Mouse (Mus musculus) cerebellum, postnatal 25 days (tissue): Measurements from ENCODE around the gene Galr2.
A peak's percentile ranks its signal among the peaks of the same experiment; 100 is the strongest.
"Not testable (repeated sequence)": the region's sequence is repeated elsewhere in the genome, so short reads cannot be mapped to it uniquely, and the experiment has no call there.

Experiments used
- DNase-seq, 2 experiments: peaks; one replicate each; pipeline ENCODE4 v3.0.0; 2021; ENCODE audit warnings: mixed read lengths in 2 of 2

The Galr2 gene

DNA sequence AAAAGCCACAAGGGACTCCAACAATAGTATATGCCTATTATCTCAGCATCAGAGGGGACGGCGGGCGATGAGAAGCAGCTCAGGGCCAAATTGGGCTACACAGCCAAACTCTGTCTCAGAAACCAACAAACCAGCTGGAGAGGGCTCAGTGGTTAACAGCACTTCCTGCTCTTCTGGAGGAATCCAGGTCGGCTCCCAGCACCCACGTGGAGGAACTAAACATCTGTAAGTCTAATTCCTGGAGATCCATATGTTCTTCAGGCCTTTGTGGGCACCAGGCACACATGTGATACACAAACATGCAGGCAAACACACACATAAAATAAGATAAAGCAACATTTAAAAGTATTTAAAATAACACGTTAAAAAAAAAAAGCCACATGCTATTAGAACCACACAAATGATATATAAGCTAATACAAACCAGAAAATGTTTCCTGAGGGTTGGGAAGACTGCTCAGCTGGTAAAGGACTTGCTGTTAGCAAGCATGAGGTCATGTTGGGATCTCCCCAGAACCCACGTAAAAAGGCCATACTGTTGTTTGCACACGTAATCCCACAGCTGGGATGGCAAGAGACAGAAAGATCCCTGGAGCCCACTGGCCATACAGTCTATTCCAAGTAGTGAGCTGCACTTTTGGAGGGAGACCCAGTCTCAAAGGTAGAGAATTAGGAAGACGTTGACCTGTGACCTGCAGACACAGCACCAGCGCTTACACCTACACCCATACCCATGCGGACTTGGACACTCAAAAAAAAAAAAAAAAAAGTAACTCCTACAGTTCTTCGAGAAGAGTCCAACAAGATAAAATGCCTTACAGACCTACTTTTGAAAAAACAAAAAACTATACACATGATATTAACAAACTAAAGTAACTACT lies 7.9 kb upstream of the Galr2 start:
- DNase-seq, result no peak

DNA sequence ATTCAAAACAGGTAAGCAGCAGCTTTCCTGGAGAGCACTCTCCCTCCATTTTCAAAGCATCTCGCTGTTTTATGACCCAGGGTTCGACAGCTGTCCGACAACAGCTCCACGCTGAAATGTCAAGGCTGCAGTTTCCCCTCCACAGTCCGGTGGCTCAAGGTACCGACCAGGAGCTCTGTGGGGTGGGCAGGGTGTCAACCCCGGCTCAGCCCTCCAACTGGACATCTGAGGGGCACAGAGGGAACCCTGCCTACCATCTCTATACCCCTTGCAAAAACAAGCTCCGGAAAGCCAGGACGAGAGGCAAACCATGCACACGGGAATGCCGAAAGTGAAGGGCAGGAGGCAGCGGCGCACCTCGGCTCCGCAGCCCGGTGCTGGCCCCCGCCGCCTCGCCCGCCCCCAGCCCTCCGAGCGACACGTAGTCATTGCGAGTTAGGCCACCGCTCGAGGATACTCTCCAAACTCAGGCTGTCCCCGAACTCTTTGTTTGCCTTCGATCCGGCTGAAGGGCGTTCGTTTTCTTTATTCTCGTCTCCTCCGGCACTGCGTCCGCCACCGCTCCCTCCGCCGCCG lies 7.2 kb upstream of the Galr2 start:
- no peak for DNase-seq

DNA sequence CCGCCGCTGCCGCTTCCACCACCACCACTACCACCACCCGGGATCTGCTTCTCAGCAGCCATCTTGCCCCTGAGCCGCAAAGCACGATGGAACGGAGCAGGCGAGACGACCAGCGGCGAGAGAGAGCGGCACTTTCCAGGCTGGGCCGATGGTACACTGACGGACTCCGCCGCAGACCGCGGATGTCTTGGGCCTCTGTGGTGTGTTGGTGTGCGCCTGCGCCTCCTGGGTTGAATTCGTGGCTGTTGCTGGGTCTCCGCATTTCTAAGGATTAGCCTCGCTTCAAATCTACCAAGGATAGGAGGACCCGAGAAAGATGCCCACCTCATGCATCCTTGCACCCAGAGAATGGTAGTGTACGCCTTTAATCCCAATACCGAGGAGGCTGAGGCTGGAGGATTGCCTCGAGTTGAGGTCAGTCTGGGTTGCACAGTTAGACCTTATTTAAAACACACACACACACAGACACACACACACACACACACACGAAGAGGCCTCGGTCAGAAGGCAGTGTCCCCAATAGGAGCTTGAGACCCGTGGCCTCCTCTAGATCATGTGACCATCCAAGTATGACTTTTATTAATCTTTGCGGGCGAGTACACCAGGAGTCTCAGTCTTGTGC lies 6.6 kb upstream of the Galr2 start, which contains the start of gene Srp68:
TSS of gene Srp68 (minus strand) at position 173 of the 622 bp plus-strand sequence.
- DNase-seq, result peak; percentile 94 to 96

DNA sequence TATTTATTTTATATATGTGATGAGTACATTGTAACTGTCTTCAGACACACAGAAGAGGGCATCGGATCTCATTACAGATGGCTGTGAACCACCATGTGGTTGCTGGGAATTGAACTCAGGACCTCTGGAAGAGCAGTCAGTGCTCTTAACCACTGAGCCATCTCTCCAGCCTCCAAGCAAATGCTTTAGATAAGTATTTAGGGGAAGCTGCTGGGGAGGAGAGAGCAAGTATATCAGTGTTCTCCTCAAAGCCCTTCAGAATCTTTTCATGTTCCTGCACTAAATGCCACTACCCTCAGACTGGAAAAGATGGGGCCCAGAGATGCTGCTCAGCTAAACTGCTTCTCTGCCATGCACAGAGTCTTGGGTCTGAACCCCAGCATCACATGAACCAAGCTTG lies 3.6 kb upstream of the Galr2 start:
- not testable (repeated sequence) for DNase-seq

- DNase-seq, result no peak
These were observed 932 bp downstream of the Galr2 start for GRCm38 (mm10) chr11:116281671-116282070.

- DNase-seq, result no peak
These were observed 1.4 kb downstream of the Galr2 start for GRCm38 (mm10) chr11:116282089-116282488.

DNA sequence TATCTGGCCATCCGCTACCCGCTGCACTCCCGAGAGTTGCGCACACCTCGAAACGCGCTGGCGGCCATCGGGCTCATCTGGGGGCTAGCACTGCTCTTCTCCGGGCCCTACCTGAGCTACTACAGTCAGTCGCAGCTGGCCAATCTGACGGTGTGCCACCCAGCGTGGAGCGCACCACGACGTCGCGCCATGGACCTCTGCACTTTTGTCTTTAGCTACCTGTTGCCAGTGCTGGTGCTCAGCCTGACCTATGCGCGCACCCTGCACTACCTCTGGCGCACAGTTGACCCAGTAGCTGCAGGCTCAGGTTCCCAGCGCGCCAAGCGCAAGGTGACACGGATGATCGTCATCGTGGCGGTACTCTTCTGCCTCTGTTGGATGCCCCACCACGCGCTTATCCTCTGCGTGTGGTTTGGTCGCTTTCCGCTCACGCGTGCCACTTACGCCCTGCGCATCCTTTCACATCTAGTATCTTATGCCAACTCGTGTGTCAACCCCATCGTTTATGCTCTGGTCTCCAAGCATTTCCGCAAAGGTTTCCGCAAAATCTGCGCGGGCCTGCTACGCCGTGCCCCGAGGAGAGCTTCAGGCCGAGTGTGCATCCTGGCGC lies 2.3 kb downstream of the Galr2 start:
- no peak for DNase-seq

GRCm38 (mm10) chr11:116283982-116284381 lies 3.2 kb downstream of the Galr2 start:
- DNase-seq, result no peak

GRCm38 (mm10) chr11:116285770-116286191 lies 5.0 kb downstream of the Galr2 start:
- DNase-seq, result no peak

DNA sequence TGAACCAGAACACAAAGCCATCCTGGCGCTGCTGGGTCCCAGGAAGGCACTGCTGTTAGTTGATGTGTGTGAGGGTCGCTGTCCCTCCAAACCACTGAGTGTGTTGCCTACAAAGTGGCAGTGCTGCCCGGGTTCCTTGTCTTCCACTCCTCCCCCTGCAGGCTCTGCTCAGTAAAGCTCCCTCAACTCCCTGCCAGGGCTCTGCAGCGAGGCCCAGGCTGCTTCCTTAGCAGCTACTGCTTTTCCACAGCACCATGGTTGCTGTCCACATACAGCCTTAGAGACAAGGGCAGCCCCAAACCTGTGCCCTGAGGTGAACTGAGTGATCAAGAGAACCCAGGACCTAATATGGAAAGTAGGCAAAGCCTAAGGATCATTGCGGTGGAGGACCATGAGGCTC lies 6.6 kb downstream of the Galr2 start:
- no peak for DNase-seq

DNA sequence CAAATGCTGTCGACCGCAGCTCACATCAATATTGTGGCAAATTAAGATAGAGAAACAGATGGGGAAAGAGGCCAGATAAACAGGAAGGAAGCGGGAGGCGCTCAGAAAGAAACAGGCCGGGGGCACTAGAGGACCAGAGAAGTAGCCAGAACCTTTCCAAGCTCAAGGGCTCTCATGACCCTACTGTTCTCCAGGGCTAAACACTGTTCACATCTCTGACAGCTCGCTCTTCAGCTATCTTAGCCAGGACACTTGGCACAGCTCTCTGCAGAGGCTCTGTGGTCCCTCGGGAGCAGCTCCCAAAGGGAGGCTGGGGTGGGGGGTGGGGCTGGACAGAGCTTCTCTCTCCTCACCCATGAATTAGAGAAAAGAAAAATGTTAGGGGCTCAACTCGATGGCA lies 9.8 kb downstream of the Galr2 start:
- DNase-seq, result no peak

- DNase-seq, result no peak
These were observed 11.7 kb downstream of the Galr2 start for GRCm38 (mm10) chr11:116292401-116292800.

DNA sequence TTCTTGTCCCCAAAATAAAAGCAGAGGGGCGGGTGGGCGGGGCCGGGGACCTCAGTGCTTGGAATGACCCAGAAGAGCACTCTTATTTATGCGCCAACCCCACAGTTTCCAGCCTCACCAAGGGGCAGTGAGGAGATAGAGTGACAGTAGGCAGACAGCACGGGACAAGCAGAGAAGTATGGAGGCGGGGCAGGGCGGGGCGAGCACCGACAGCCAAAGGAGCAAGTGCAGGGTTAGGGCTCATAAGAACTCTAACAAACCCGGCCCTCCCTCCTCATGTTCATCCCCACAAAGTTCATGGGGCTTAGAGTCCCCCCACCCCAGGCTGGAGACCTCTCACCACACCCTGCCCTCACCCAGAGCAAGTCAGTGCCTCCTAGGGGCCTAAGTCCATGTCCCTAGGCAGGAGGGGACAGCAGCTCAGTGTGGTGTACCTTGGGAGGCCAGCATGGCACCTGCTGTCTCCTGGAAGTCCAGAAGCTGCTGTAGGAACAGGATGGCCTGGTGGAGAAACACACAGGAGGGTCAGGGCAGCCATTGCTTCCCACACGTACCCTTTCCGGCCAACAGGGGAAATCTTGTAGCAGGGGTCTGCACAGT lies 12.9 kb downstream of the Galr2 start:
- DNase-seq, result no peak

GRCm38 (mm10) chr11:116294319-116294718 lies 13.6 kb downstream of the Galr2 start:
- peak; percentile 60 to 71 for DNase-seq

- peak in 1 of 2 experiments; percentile 37 for DNase-seq
These were observed 15.5 kb downstream of the Galr2 start for GRCm38 (mm10) chr11:116296191-116296734.

DNA sequence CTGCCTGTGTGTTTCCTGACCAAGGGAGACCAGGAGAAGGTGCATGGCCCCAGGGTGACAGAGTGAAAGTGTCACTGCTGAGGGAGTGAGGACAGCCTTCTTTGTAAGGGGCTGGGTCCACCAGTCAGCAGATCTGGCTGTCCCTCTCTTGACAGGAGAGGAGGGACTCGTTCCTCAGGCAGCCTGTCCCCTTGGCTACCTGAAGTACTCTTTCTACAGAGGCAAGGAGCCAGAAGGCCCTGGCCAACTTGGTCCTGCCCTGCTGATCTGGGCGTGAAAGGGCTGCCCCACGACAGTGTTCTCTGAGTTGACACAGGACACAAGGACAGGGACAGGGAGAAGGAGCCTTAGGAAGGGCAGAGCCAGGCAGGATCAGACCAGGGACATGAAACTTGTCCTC lies 16.3 kb downstream of the Galr2 start:
- DNase-seq, result peak in 1 of 2 experiments; percentile 29

DNA sequence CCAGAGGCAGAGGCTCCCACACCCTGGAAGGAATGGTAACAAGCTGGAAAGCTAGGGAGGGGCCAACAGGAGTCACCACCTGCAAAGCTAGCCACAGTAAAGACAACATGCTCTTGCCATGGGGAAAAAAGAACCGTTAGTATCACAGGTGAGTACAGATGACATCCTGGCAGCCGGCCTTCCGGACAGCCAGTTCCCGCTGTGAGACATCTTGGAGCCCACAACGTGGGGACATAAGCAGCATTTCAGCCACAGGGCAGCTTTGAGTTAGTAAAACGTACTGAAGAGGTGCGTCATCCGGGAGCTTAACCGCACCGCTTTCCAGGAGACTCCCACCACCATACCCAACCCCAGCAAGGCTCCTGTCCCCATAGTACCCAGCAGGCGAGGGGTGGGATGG lies 17.5 kb downstream of the Galr2 start:
- DNase-seq, result peak; percentile 82 to 83

DNA sequence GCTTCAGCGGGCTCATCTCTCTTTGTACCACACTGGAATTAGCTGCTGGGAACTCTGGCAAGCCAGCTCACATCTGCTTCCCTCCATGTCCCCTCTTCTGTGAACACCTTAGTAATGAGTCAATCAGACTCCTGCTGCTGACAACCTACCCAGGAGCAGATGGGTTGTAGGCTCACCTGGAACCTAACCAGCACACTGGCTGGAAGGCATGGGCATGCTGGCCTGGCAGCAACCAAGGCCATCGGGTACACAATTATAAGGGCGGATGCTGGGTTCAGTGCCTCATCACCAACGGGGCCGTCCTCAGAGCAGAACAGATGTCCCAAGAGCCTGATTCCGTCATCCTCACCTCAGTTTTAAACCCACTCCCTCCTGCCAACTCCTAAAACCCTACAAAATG lies 17.9 kb downstream of the Galr2 start:
- peak; percentile 76 to 79 for DNase-seq

GRCm38 (mm10) chr11:116305423-116305822 lies 24.7 kb downstream of the Galr2 start:
- DNase-seq, result no peak

- peak; percentile 94 to 97 for DNase-seq
These were observed 25.6 kb downstream of the Galr2 start for GRCm38 (mm10) chr11:116306126-116306982.

DNA sequence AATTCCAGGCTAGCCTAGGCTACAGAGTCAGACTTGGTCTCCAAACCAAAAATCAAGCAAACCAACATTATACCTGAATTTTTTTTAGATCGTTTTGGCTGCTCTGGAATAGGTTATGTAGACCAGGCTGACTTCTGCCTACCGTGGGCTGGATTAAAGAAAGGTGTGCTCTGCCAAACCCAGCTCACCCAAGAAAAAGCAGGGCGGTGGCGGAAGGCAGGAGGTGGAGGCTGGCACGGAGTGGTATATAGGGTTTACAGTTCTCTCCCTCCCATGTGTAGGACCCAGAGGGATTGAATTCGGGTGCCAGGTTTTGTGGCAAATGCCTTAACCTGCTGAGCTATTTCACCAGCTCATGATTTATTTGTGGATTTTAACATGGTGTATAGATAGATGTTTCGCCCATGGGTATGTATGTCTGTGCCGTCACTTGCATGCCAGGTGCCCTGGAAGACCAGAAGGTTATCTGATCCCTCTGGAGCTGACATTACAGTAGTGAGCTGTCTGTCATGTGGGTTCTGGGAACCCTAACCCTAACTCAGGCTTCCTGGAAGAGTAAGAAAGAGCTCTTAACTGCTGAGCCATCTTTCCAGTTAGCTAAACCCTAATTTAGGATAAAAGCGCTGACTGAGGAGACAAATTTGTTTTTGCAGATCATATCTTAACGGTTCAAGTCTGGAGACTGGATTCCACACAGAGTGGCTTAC lies 26.4 kb downstream of the Galr2 start, which contains the start of gene Exoc7:
TSS of gene Exoc7 (minus strand) at position 215 of the 707 bp plus-strand sequence.
- DNase-seq, result no peak
